Mouse (Mus musculus) lung, adult 2 months (tissue): ENCODE measurements around the gene Wdhd1.

Experiments used
- CTCF ChIP-seq: fragments of 200-500 bp; IDR thresholded peaks from 2 replicates; pipeline ENCODE4 v1.5.1; 2011; ENCODE audit warnings: mild to moderate bottlenecking, low read length, control low read depth; ENCODE audit not compliant: insufficient read depth
- POLR2A ChIP-seq: fragments of 200-500 bp; IDR thresholded peaks from 2 replicates; pipeline ENCODE4 v1.6.1; 2011; ENCODE audit warnings: low read depth, mild to moderate bottlenecking, control low read depth, low read length, borderline replicate concordance; ENCODE audit errors: extremely low read depth

- TF ChIP-seq CTCF = no peak
- no peak for TF ChIP-seq POLR2A
Observed at GRCm38 (mm10) chr14:47287021-47287420, 10.4 kb upstream of the Wdhd1 start.
